Mouse (Mus musculus) intestine, postnatal 0 days (tissue): ENCODE data around the gene Cap2. TPM values are rescaled to one million over a fixed set of nuclear protein-coding genes. Genes with fewer than 3 reads are reported as not detected.

Experiments used
- ATAC-seq: fragments of 200-750 bp; cut with Nextera tagmentation; 2 replicates; pipeline ENCODE4 v1.8.0; 2017; ENCODE audit warnings: mild to moderate bottlenecking, moderate TSS enrichment, moderate library complexity
- H3K27ac ChIP-seq: fragments of 300-500 bp; sonication (generic); 2 replicates; pipeline ENCODE4 v1.5.1; 2014; ENCODE audit warnings: mild to moderate bottlenecking, low read depth, low read length, moderate library complexity
- H3K27me3 ChIP-seq: fragments of 300-500 bp; sonication (generic); replicated peaks from 2 replicates; pipeline ENCODE4 v1.6.1; 2014; ENCODE audit warnings: low read length, mixed read lengths; ENCODE audit not compliant: control insufficient read depth, insufficient read depth
- H3K36me3 ChIP-seq: fragments of 300-500 bp; sonication (generic); 2 replicates; pipeline ENCODE4 v1.6.1; 2014; ENCODE audit warnings: mild to moderate bottlenecking, moderate library complexity; ENCODE audit not compliant: control insufficient read depth, insufficient read depth
- H3K4me1 ChIP-seq: fragments of 300-500 bp; sonication (generic); replicated peaks from 2 replicates; pipeline ENCODE4 v1.6.1; 2014; ENCODE audit warnings: antibody characterized with exemption, low read length, mixed read lengths; ENCODE audit not compliant: control insufficient read depth, insufficient read depth
- H3K4me2 ChIP-seq: fragments of 300-500 bp; sonication (generic); replicated peaks from 2 replicates; pipeline ENCODE4 v1.6.1; 2014; ENCODE audit warnings: low read depth, mild to moderate bottlenecking, moderate library complexity
- H3K4me3 ChIP-seq: fragments of 300-500 bp; sonication (generic); 2 replicates; pipeline ENCODE4 v1.5.1; 2014; ENCODE audit warnings: low read depth, low read length
- H3K9ac ChIP-seq: fragments of 300-500 bp; sonication (generic); 2 replicates; pipeline ENCODE4 v1.6.1; 2014; ENCODE audit warnings: mild to moderate bottlenecking, low read depth, low read length
- H3K9me3 ChIP-seq: fragments of 300-500 bp; sonication (generic); 2 replicates; pipeline ENCODE4 v1.6.1; 2016; ENCODE audit warnings: mixed run types; ENCODE audit not compliant: control insufficient read depth
- CTCF ChIP-seq: sonication (generic); IDR thresholded peaks from 2 replicates; pipeline ENCODE4 v1.5.1; 2016; ENCODE audit warnings: low read depth, mild to moderate bottlenecking, control low read depth, antibody characterized with exemption, moderate library complexity
- WGBS: fragments of 180-500 bp; shearing (Covaris S2); extraction: QIAGEN DNeasy Blood & Tissue Kit; methylation state at CpG from one replicate; pipeline ENCODE4 v1.1.7; 2014; 5-methylcytosine and 5-hydroxymethylcytosine counted together
- polyA plus RNA-seq: library from polyadenylated mRNA; unstranded; fragments of >200 nt; fragmentation: Nextera tagmentation; extraction: Ambion mirVana; gene quantifications from 2 replicates; pipeline ENCODE4 v1.2.1, GENCODE M21; 2015

The Cap2 gene
- polyA plus RNA-seq, 1 experiment from 2014 or later: 6.3 TPM

GRCm38 (mm10) chr13:46642318-46642717, 140.7 kb downstream of the Cap2 start:
- H3K4me1 ChIP-seq: no peaks in the 10 kb centered on the region
- H3K9me3 ChIP-seq: peaks cover 6% of the 10 kb centered on the region; the same call in 1 of the 2 replicates
- no peaks in the 10 kb centered on the region for H3K36me3 ChIP-seq
- H3K27me3 ChIP-seq: no peaks in the 10 kb centered on the region
- peak; percentile 52 for TF ChIP-seq CTCF
- H3K9ac ChIP-seq: no peak overlapping the region
- no peak for ATAC-seq
- H3K27ac ChIP-seq: no peak overlapping the region
- 85% methylated on average over 4 of the region's 4 CpGs for WGBS
- no peak overlapping the region for H3K4me2 ChIP-seq
- no peak overlapping the region for H3K4me3 ChIP-seq

- H3K4me2 ChIP-seq: no peak overlapping the region
Measured at GRCm38 (mm10) chr13:46644175-46644574, 142.5 kb downstream of the Cap2 start.

GRCm38 (mm10) chr13:46645476-46645875, 143.8 kb downstream of the Cap2 start:
- H3K27me3 ChIP-seq: no peaks in the 10 kb centered on the region
- TF ChIP-seq CTCF: no peak
- no peak overlapping the region for H3K9ac ChIP-seq
- no peaks in the 10 kb centered on the region for H3K4me1 ChIP-seq
- no peak overlapping the region for H3K27ac ChIP-seq
- H3K36me3 ChIP-seq: no peaks in the 10 kb centered on the region
- ATAC-seq: no peak
- H3K4me3 ChIP-seq: no peak overlapping the region
- WGBS: 90% methylated on average over 6 of the region's 6 CpGs
- H3K9me3 ChIP-seq: peaks cover 6% of the 10 kb centered on the region; the same call in 1 of the 2 replicates
- H3K4me2 ChIP-seq: no peak overlapping the region

More at GRCm38 (mm10) chr13:46644175-46644574, 142.5 kb downstream of the Cap2 start:
- no peak for ATAC-seq
- WGBS: 65% methylated on average over 6 of the region's 6 CpGs
- Histone ChIP-seq H3K9me3 (peaks cover 6% of the 10 kb centered on the region; the same call in 1 of the 2 replicates), H3K4me1 (no peaks in the 10 kb centered on the region), H3K9ac (no peak overlapping the region), H3K27ac (no peak overlapping the region), H3K27me3 (no peaks in the 10 kb centered on the region), H3K4me3 (no peak overlapping the region), H3K36me3 (no peaks in the 10 kb centered on the region)
- no peak for TF ChIP-seq CTCF

DNA sequence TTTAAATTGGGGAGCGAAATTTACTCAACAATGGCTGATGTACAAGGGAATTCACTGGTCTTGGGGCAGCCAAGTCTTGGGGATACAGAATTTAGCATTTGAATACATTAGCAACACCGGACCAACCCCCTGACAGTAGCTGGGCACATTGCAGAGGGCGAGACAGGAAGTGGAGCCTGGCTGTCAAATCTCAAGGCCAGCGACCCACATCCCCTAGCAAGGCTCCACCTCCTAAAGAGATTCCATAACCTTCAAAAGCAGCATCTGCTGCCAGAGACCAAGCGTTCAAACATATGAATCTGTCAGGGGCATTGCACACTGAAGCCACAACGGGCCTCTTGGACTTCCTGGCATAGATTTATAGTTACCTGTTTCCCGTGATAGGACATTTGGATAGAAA, 150.2 kb downstream of the Cap2 start:
- H3K27me3 ChIP-seq: no peaks in the 10 kb centered on the region
- ATAC-seq: no peak
- H3K36me3 ChIP-seq: no peaks in the 10 kb centered on the region
- H3K27ac ChIP-seq: no peak overlapping the region; the same call in 1 of the 2 replicates
- H3K4me1 ChIP-seq: no peaks in the 10 kb centered on the region
- TF ChIP-seq CTCF: no peak
- H3K9me3 ChIP-seq: no peaks in the 10 kb centered on the region
- WGBS: 88% methylated on average over 7 of the region's 7 CpGs
- H3K9ac ChIP-seq: no peak overlapping the region
- no peak overlapping the region for H3K4me2 ChIP-seq
- no peak overlapping the region for H3K4me3 ChIP-seq

GRCm38 (mm10) chr13:46652671-46653070, 151.0 kb downstream of the Cap2 start:
- WGBS: 47% methylated on average over 7 of the region's 7 CpGs
- H3K9me3 ChIP-seq: no peaks in the 10 kb centered on the region
- no peaks in the 10 kb centered on the region for H3K4me1 ChIP-seq
- peak; percentile 33; the same call in 1 of the 2 replicates for ATAC-seq
- H3K4me3 ChIP-seq: no peak overlapping the region
- no peak for TF ChIP-seq CTCF
- no peaks in the 10 kb centered on the region for H3K36me3 ChIP-seq
- no peak overlapping the region; the same call in 1 of the 2 replicates for H3K27ac ChIP-seq
- no peaks in the 10 kb centered on the region for H3K27me3 ChIP-seq
- H3K4me2 ChIP-seq: no peak overlapping the region; the same call in 1 of the 2 replicates
- no peak overlapping the region for H3K9ac ChIP-seq

- Histone ChIP-seq H3K9me3 (no peaks in the 10 kb centered on the region), H3K27ac (no peak overlapping the region), H3K36me3 (no peaks in the 10 kb centered on the region), H3K27me3 (no peaks in the 10 kb centered on the region), H3K4me1 (no peaks in the 10 kb centered on the region), H3K4me3 (no peak overlapping the region), H3K4me2 (no peak overlapping the region), H3K9ac (no peak overlapping the region)
- WGBS: 61% methylated on average over 4 of the region's 4 CpGs
- TF ChIP-seq CTCF: no peak
- no peak for ATAC-seq
Measured at GRCm38 (mm10) chr13:46653671-46654070, 152.0 kb downstream of the Cap2 start.

GRCm38 (mm10) chr13:46654566-46654965, 152.9 kb downstream of the Cap2 start:
- 94% methylated on average over 5 of the region's 5 CpGs for WGBS
- no peaks in the 10 kb centered on the region for H3K36me3 ChIP-seq
- H3K4me3 ChIP-seq: no peak overlapping the region
- H3K9ac ChIP-seq: no peak overlapping the region
- H3K27ac ChIP-seq: no peak overlapping the region
- H3K9me3 ChIP-seq: no peaks in the 10 kb centered on the region
- no peak overlapping the region for H3K4me2 ChIP-seq
- no peak for ATAC-seq
- no peaks in the 10 kb centered on the region for H3K4me1 ChIP-seq
- no peaks in the 10 kb centered on the region for H3K27me3 ChIP-seq
- TF ChIP-seq CTCF: no peak
